In the genomic region with DNA sequence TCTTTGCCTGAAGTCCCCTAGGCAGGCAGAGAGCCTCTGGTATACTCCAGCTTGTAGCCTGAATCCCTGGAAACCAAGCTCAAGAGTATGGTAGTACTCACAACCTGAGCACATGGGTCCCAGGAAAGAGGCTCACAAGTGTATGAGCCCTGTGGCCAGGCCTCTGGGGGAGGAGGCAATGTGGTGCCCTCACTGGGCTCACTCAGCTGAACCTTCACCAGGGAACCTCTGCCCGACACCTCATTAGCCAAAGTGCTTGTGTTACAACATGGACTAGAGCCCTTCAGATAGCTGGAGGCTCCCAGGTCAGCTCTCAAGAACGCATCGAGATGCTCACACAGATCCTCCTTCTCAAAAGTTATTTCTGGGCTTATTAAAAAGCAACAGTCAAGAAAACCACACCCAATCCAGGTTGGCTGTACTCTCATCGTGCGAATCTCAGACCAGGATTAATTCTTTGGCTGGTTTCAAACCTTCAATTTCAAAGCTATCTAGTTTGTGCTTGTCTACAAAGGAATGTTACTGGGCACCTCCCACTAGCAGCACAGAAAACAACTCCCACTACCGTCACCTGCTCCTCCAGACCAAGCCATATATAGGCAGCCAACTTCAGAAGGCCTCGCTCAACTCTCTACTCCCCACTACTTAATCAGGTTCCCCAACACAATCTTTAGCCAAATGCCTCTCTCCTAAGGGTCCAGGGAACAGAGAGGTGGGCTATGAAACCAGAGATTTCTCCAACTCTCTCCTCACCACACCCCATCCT, we compare ENCODE assay signal across 10 mouse cellular contexts. TPM values are rescaled to one million over a fixed set of nuclear protein-coding genes. Genes with fewer than 3 reads are reported as not detected.
DNase-seq lines count a peak whose midpoint lies in the region; ATAC-seq and TF ChIP-seq lines count a peak whose summit lies in the region.
"Had no signal": no experiment of that assay in that cellular context is flagged by ENCODE, and none has a peak within 500 bp of the region (broad histone marks: within the 10 kb centered on the region; RNA-seq: fewer than 3 reads in every experiment).

No protein-coding gene starts in this region.

- H3K36me3 ChIP-seq in heart, embryonic 12.5 days = peaks cover 18% of the 10 kb centered on the region
- H3K36me3 ChIP-seq in ES-Bruce4 (ENCODE audit: control insufficient read depth, insufficient read depth, low read length, poor library complexity, severe bottlenecking) = peaks cover 22% of the 10 kb centered on the region; the same call in 1 of the 2 replicates
- peaks cover 16% of the 10 kb centered on the region; the same call in 1 of the 2 replicates for H3K36me3 ChIP-seq in embryonic facial prominence, embryonic 14.5 days (ENCODE audit: control insufficient read depth, insufficient read depth, low read length)
- peaks cover 75% of the 10 kb centered on the region for H3K36me3 ChIP-seq in midbrain, embryonic 10.5 days

- H3K27ac ChIP-seq in heart, embryonic 12.5 days (ENCODE audit: poor library complexity, severe bottlenecking) = peak overlapping the region; percentile 95
- peak overlapping the region; percentile 84 for H3K27ac ChIP-seq in ES-Bruce4 (ENCODE audit: insufficient read depth, low read length)
- H3K27ac ChIP-seq in embryonic facial prominence, embryonic 14.5 days (replicated peaks; ENCODE audit: low read depth, low read length) = peak overlapping the region; percentile 68
- no peak overlapping the region for H3K27ac ChIP-seq in midbrain, embryonic 10.5 days (replicated peaks)

- peaks cover 94% of the 10 kb centered on the region for H3K4me1 ChIP-seq in heart, embryonic 12.5 days (replicated peaks)
- H3K4me1 ChIP-seq in ES-Bruce4 (ENCODE audit: control insufficient read depth, insufficient read depth, low read length) = peaks cover 13% of the 10 kb centered on the region
- H3K4me1 ChIP-seq in embryonic facial prominence, embryonic 14.5 days (ENCODE audit: control insufficient read depth, insufficient read depth, low read length) = peaks cover 35% of the 10 kb centered on the region
- peaks cover 34% of the 10 kb centered on the region for H3K4me1 ChIP-seq in midbrain, embryonic 10.5 days

- DNase-seq in heart, adult 9 months (ENCODE audit: low spot score in 2 of 2) = no peak
- no peak for DNase-seq in embryonic facial prominence, embryonic 14.5 days (ENCODE audit: low spot score)
- DNase-seq in kidney, postnatal 36 days = peak; percentile 69 to 83
- DNase-seq in thymus, postnatal 10 days (ENCODE audit: low spot score in 2 of 2) = no peak
- no peak for DNase-seq in midbrain, embryonic 10.5 days (ENCODE audit: low spot score)
- DNase-seq in left cerebral cortex, adult 18-20 months (ENCODE audit: low spot score in 2 of 2) = no peak
- DNase-seq: liver, embryonic 13.5 days had no signal

- no peak overlapping the region for H3K4me3 ChIP-seq in heart, embryonic 12.5 days
- no peak overlapping the region for H3K4me3 ChIP-seq in ES-Bruce4 (ENCODE audit: low read depth, low read length)
- H3K4me3 ChIP-seq in embryonic facial prominence, embryonic 14.5 days (ENCODE audit: low read depth, low read length) = no peak overlapping the region
- no peak overlapping the region for H3K4me3 ChIP-seq in midbrain, embryonic 10.5 days
- H3K4me3 ChIP-seq: liver, embryonic 13.5 days had no signal

- 52% methylated on average over 7 of the region's 7 CpGs for WGBS in heart, embryonic 12.5 days
- WGBS in embryonic facial prominence, embryonic 14.5 days = 73% methylated on average over 7 of the region's 7 CpGs
- WGBS in midbrain, embryonic 10.5 days = 92% methylated on average over 7 of the region's 7 CpGs

- peak; percentile 25; the same call in 1 of the 2 replicates for ATAC-seq in heart, embryonic 12.5 days (ENCODE audit: insufficient number of reproducible peaks, low FRiP score)
- no peak for ATAC-seq in embryonic facial prominence, embryonic 14.5 days (ENCODE audit: low read depth)

- no peaks in the 10 kb centered on the region for H3K27me3 ChIP-seq in heart, embryonic 12.5 days (replicated peaks)
- H3K27me3 ChIP-seq in ES-Bruce4 (ENCODE audit: control insufficient read depth, insufficient read depth, low read length, poor library complexity, severe bottlenecking) = no peaks in the 10 kb centered on the region
- H3K27me3 ChIP-seq in embryonic facial prominence, embryonic 14.5 days (replicated peaks; ENCODE audit: control insufficient read depth, insufficient read depth, low read length) = no peaks in the 10 kb centered on the region
- H3K27me3 ChIP-seq in midbrain, embryonic 10.5 days (ENCODE audit: low read depth, poor library complexity, severe bottlenecking) = no peaks in the 10 kb centered on the region
- H3K27me3 ChIP-seq: liver, embryonic 13.5 days had no signal

- peak overlapping the region; percentile 63 for H3K9ac ChIP-seq in heart, embryonic 12.5 days
- H3K9ac ChIP-seq in ES-Bruce4 (ENCODE audit: low read depth, poor library complexity, severe bottlenecking) = peak overlapping the region; percentile 9; the same call in 1 of the 2 replicates
- H3K9ac ChIP-seq in embryonic facial prominence, embryonic 14.5 days (ENCODE audit: low read depth, low read length) = no peak overlapping the region
- H3K9ac ChIP-seq: liver, embryonic 13.5 days had no signal

- H3K4me2 ChIP-seq in heart, embryonic 12.5 days = no peak overlapping the region
- H3K4me2 ChIP-seq in embryonic facial prominence, embryonic 14.5 days (ENCODE audit: low read depth, low read length) = no peak overlapping the region
- H3K4me2 ChIP-seq: liver, embryonic 13.5 days had no signal

- H3K9me3 ChIP-seq in heart, embryonic 12.5 days (replicated peaks) = no peaks in the 10 kb centered on the region
- no peaks in the 10 kb centered on the region for H3K9me3 ChIP-seq in ES-Bruce4 (replicated peaks; ENCODE audit: control insufficient read depth, insufficient read depth, low read length, poor library complexity, severe bottlenecking)
- H3K9me3 ChIP-seq in embryonic facial prominence, embryonic 14.5 days (ENCODE audit: control insufficient read depth, low read length) = no peaks in the 10 kb centered on the region
- H3K9me3 ChIP-seq in midbrain, embryonic 10.5 days (replicated peaks) = no peaks in the 10 kb centered on the region
- H3K9me3 ChIP-seq: liver, embryonic 13.5 days had no signal

- no peak for TF ChIP-seq POLR2A in ES-Bruce4 (IDR thresholded peaks at IDR 0.05; ENCODE audit: insufficient read depth, low read length)

- TF ChIP-seq EP300 in ES-Bruce4 (IDR thresholded peaks at IDR 0.05; ENCODE audit: insufficient read depth, low read depth, low read length) = no peak

- no peak for TF ChIP-seq CTCF in ES-Bruce4 (IDR thresholded peaks at IDR 0.05; ENCODE audit: low read depth, low read length)

RNA-seq across cellular contexts. Expression of a gene that starts 22.5 kb away (rescaled TPM):
- polyA plus RNA-seq in heart, embryonic 12.5 days (2016; fragmentation: Nextera tagmentation; extraction: Ambion mirVana) = 317 and 318 TPM in 2 replicates
- 318 and 324 TPM in 2 replicates for polyA plus RNA-seq in ES-Bruce4 (2011; ENCODE audit: insufficient read depth, insufficient read length, low read depth, missing spikeins)
- polyA plus RNA-seq in embryonic facial prominence, embryonic 14.5 days (2014; fragmentation: Nextera tagmentation; extraction: Ambion mirVana) = 256 and 280 TPM in 2 replicates
- 236 and 239 TPM in 2 replicates for polyA plus RNA-seq in midbrain, embryonic 10.5 days (2016; fragmentation: Nextera tagmentation; extraction: Ambion mirVana)
- total RNA-seq in left cerebral cortex, adult 18-20 months (2021) = 100 to 1,000 TPM; 192 TPM

RNA-seq across cellular contexts. Expression of a gene that starts 42.1 kb away (rescaled TPM):
- 254 and 255 TPM in 2 replicates for polyA plus RNA-seq in heart, embryonic 12.5 days (2016; fragmentation: Nextera tagmentation; extraction: Ambion mirVana)
- polyA plus RNA-seq in ES-Bruce4 (2011; ENCODE audit: insufficient read depth, insufficient read length, low read depth, missing spikeins) = 409 and 413 TPM in 2 replicates
- polyA plus RNA-seq in embryonic facial prominence, embryonic 14.5 days (2014; fragmentation: Nextera tagmentation; extraction: Ambion mirVana) = 403 and 404 TPM in 2 replicates
- polyA plus RNA-seq in midbrain, embryonic 10.5 days (2016; fragmentation: Nextera tagmentation; extraction: Ambion mirVana) = 402 and 429 TPM in 2 replicates
- total RNA-seq in left cerebral cortex, adult 18-20 months (2021) = 100 to 1,000 TPM; 196 to 199 TPM

RNA-seq across cellular contexts. Expression of a gene that starts 42.2 kb away (rescaled TPM):
- 5.8 and 6.5 TPM in 2 replicates for polyA plus RNA-seq in heart, embryonic 12.5 days (2016; fragmentation: Nextera tagmentation; extraction: Ambion mirVana)
- 33.2 and 36.3 TPM in 2 replicates for polyA plus RNA-seq in ES-Bruce4 (2011; ENCODE audit: insufficient read depth, insufficient read length, low read depth, missing spikeins)
- polyA plus RNA-seq in embryonic facial prominence, embryonic 14.5 days (2014; fragmentation: Nextera tagmentation; extraction: Ambion mirVana) = 7.2 and 8.7 TPM in 2 replicates
- polyA plus RNA-seq in midbrain, embryonic 10.5 days (2016; fragmentation: Nextera tagmentation; extraction: Ambion mirVana) = 7.9 and 11.4 TPM in 2 replicates
- total RNA-seq in left cerebral cortex, adult 18-20 months (2021) = 1 to 10 TPM; 1.0 to 1.7 TPM

RNA-seq across cellular contexts. Expression of a gene that starts 58.4 kb away (rescaled TPM):
- 0.17 and 0.27 TPM in 2 replicates for polyA plus RNA-seq in heart, embryonic 12.5 days (2016; fragmentation: Nextera tagmentation; extraction: Ambion mirVana)
- polyA plus RNA-seq in ES-Bruce4 (2011; ENCODE audit: insufficient read depth, insufficient read length, low read depth, missing spikeins) = 0.21 and 0.33 TPM in 2 replicates
- 0.58 and 0.72 TPM in 2 replicates for polyA plus RNA-seq in embryonic facial prominence, embryonic 14.5 days (2014; fragmentation: Nextera tagmentation; extraction: Ambion mirVana)
- 0.15 and 0.31 TPM in 2 replicates for polyA plus RNA-seq in midbrain, embryonic 10.5 days (2016; fragmentation: Nextera tagmentation; extraction: Ambion mirVana)
- under 1 TPM; 0.61 to 0.95 TPM for total RNA-seq in left cerebral cortex, adult 18-20 months (2021)
- total RNA-seq: hematopoietic stem cell, adult 5-6 weeks had no signal

Comparison
In these comparisons a context has a peak if more than half of its experiments do, and no peak if none do; other contexts are left out.
1. DNase-seq: peak in kidney, postnatal 36 days (2 of 2); none in heart, adult 9 months (0 of 2), embryonic facial prominence, embryonic 14.5 days (single experiment), thymus, postnatal 10 days (0 of 2), midbrain, embryonic 10.5 days (single experiment) and left cerebral cortex, adult 18-20 months (0 of 2).